24 mouse cellular contexts compared by ENCODE assay signal in genomic region chr8:114094526-114094925, GRCm38 (mm10). TPM values are rescaled to one million over a fixed set of nuclear protein-coding genes. Genes with fewer than 3 reads are reported as not detected.
DNase-seq lines count a peak whose midpoint lies in the region; ATAC-seq and TF ChIP-seq lines count a peak whose summit lies in the region.
"Had no signal": no experiment of that assay in that cellular context is flagged by ENCODE, and none has a peak within 500 bp of the region (broad histone marks: within the 10 kb centered on the region; RNA-seq: fewer than 3 reads in every experiment).

No protein-coding gene starts in this region.

- H3K4me2 ChIP-seq in intestine, embryonic 16.5 days (ENCODE audit: low read depth, low read length), result no peak overlapping the region
- H3K4me2 ChIP-seq in midbrain, postnatal 0 days (ENCODE audit: low read depth, low read length, poor library complexity, severe bottlenecking), result no peak overlapping the region
- H3K4me2 ChIP-seq: embryonic facial prominence, embryonic 15.5 days; heart, embryonic 15.5 days; liver, embryonic 13.5 days had no signal

- H3K4me3 ChIP-seq in brown adipose tissue, adult 24 weeks (ENCODE audit: insufficient read depth, low read depth, low read length), result no peak overlapping the region
- H3K4me3 ChIP-seq in intestine, embryonic 16.5 days (ENCODE audit: low read length), result no peak overlapping the region
- no peak overlapping the region for H3K4me3 ChIP-seq in midbrain, postnatal 0 days (ENCODE audit: low read depth, low read length)
- H3K4me3 ChIP-seq: embryonic facial prominence, embryonic 15.5 days; heart, adult 2 months; heart, embryonic 15.5 days; left cerebral cortex, adult 2 months; limb, embryonic 10.5 days; liver, embryonic 13.5 days had no signal

- H3K36me3 ChIP-seq in intestine, embryonic 16.5 days (ENCODE audit: control insufficient read depth, insufficient read depth, low read length), result no peaks in the 10 kb centered on the region
- H3K36me3 ChIP-seq in midbrain, postnatal 0 days (ENCODE audit: insufficient read depth, low read length), result no peaks in the 10 kb centered on the region
- H3K36me3 ChIP-seq: embryonic facial prominence, embryonic 15.5 days; heart, embryonic 15.5 days; limb, embryonic 10.5 days; liver, embryonic 13.5 days had no signal

- no peaks in the 10 kb centered on the region; the same call in 1 of the 2 replicates for H3K4me1 ChIP-seq in brown adipose tissue, adult 24 weeks (ENCODE audit: control insufficient read depth, insufficient read depth, insufficient read length, low read length)
- H3K4me1 ChIP-seq in intestine, embryonic 16.5 days (ENCODE audit: control insufficient read depth, insufficient read depth, low read length), result no peaks in the 10 kb centered on the region
- no peaks in the 10 kb centered on the region for H3K4me1 ChIP-seq in midbrain, postnatal 0 days (ENCODE audit: insufficient read depth, low read length)
- H3K4me1 ChIP-seq: embryonic facial prominence, embryonic 15.5 days; heart, embryonic 15.5 days; limb, embryonic 10.5 days; liver, embryonic 13.5 days had no signal

- peak; percentile 3 for DNase-seq in kidney, postnatal 14 days
- DNase-seq in kidney, adult 9 months, result no peak
- peak; percentile 62 for DNase-seq in Muller cell, postnatal 12 days (ENCODE audit: inconsistent ontology term)
- DNase-seq in adrenal gland, adult 18-20 months (ENCODE audit: low spot score in 2 of 2), result peak; percentile 23
- no peak for DNase-seq in midbrain, postnatal 0 days (ENCODE audit: low spot score)
- no peak for DNase-seq in embryo, embryonic 10.5 days (ENCODE audit: low spot score)
- DNase-seq: B cell, adult 2 months; cerebellum, adult 11-12 months; cerebellum, postnatal 14 days; embryo, embryonic 11 days; gastrocnemius, postnatal 10 days; kidney, adult 8-10 months; kidney, postnatal 4 days; layer of hippocampus, adult 9-11 months; liver, embryonic 13.5 days; thymus, postnatal 14 days had no signal

- WGBS in intestine, embryonic 16.5 days, result 89% methylated on average over 4 of the region's 4 CpGs
- WGBS in midbrain, postnatal 0 days, result 96% methylated on average over 4 of the region's 4 CpGs

- no peak for TF ChIP-seq CTCF in midbrain, postnatal 0 days (IDR thresholded peaks at IDR 0.05)

- H3K9ac ChIP-seq in intestine, embryonic 16.5 days (ENCODE audit: low read depth, low read length), result no peak overlapping the region
- no peak overlapping the region for H3K9ac ChIP-seq in midbrain, postnatal 0 days (replicated peaks; ENCODE audit: low read length, poor library complexity, severe bottlenecking)
- H3K9ac ChIP-seq: embryonic facial prominence, embryonic 15.5 days; heart, embryonic 15.5 days; liver, embryonic 13.5 days had no signal

- no peak for ATAC-seq in intestine, embryonic 16.5 days
- no peak for ATAC-seq in midbrain, postnatal 0 days (ENCODE audit: low FRiP score)
- ATAC-seq: Patski had no signal

- peak overlapping the region; percentile 55; the same call in 1 of the 2 replicates for H3K27ac ChIP-seq in brown adipose tissue, adult 24 weeks (replicated peaks; ENCODE audit: low read depth, low read length)
- H3K27ac ChIP-seq in intestine, embryonic 16.5 days (ENCODE audit: low read length), result no peak overlapping the region
- H3K27ac ChIP-seq in midbrain, postnatal 0 days (ENCODE audit: low read depth, low read length), result no peak overlapping the region
- H3K27ac ChIP-seq: embryonic facial prominence, embryonic 15.5 days; heart, adult 2 months; heart, embryonic 15.5 days; left cerebral cortex, adult 2 months; limb, embryonic 10.5 days; liver, embryonic 13.5 days had no signal

- H3K27me3 ChIP-seq in intestine, embryonic 16.5 days (replicated peaks; ENCODE audit: control insufficient read depth, insufficient read depth, low read length), result no peaks in the 10 kb centered on the region
- H3K27me3 ChIP-seq in midbrain, postnatal 0 days (ENCODE audit: insufficient read depth, low read length), result no peaks in the 10 kb centered on the region
- H3K27me3 ChIP-seq: embryonic facial prominence, embryonic 15.5 days; heart, embryonic 15.5 days; liver, embryonic 13.5 days had no signal

- no peaks in the 10 kb centered on the region for H3K9me3 ChIP-seq in intestine, embryonic 16.5 days (ENCODE audit: control insufficient read depth, low read length)
- no peaks in the 10 kb centered on the region for H3K9me3 ChIP-seq in midbrain, postnatal 0 days (ENCODE audit: low read length)
- H3K9me3 ChIP-seq: embryonic facial prominence, embryonic 15.5 days; heart, embryonic 15.5 days; limb, embryonic 10.5 days; liver, embryonic 13.5 days had no signal

RNA-seq across cellular contexts. Expression of gene Nudt7, which starts 38.8 kb away (rescaled TPM):
- total RNA-seq in adrenal gland, adult 18-20 months (2021), result 100 to 1,000 TPM in 1 of 2 experiments, 10 to 100 TPM in 1; 49.9 to 102 TPM
- 415 and 430 TPM in 2 replicates for polyA plus RNA-seq in brown adipose tissue, adult 24 weeks (2012; ENCODE audit: insufficient read depth, insufficient read length, missing spikeins)
- 35.0 and 40.0 TPM in 2 replicates for polyA plus RNA-seq in intestine, embryonic 16.5 days (2015; fragmentation: Nextera tagmentation; extraction: Ambion mirVana)
- 0.71 and 1.4 TPM in 2 replicates for total RNA-seq in midbrain, postnatal 0 days (2014; rRNA removed)
- 3.5 and 3.9 TPM in 2 replicates for polyA plus RNA-seq in midbrain, postnatal 0 days (2015; fragmentation: Nextera tagmentation; extraction: Ambion mirVana)

Comparison
In these comparisons a context has a peak if more than half of its experiments do, and no peak if none do; other contexts are left out.
1. DNase-seq: peak in kidney, postnatal 14 days (single experiment), Muller cell, postnatal 12 days (single experiment) and adrenal gland, adult 18-20 months (2 of 2); none in kidney, adult 9 months (single experiment), midbrain, postnatal 0 days (single experiment) and embryo, embryonic 10.5 days (single experiment).
2. RNA of gene Nudt7, which starts 38.8 kb away (polyA plus RNA-seq): 415 to 430 TPM in brown adipose tissue, adult 24 weeks; 35.0 to 40.0 TPM in intestine, embryonic 16.5 days and 3.5 to 3.9 TPM in midbrain, postnatal 0 days; every median in the first group is over 10 times any median in the second.